Mouse (Mus musculus) hindbrain, embryonic 14.5 days (tissue): ENCODE results near the gene Gm13287. TPM values are rescaled to one million over a fixed set of nuclear protein-coding genes. Genes with fewer than 3 reads are reported as not detected.
"Not testable (repeated sequence)": the region's sequence is repeated elsewhere in the genome, so short reads cannot be mapped to it uniquely, and the experiment has no call there.

ENCODE experiments used
- ATAC-seq: fragments of 200-750 bp; cut with Nextera tagmentation; 2 replicates; pipeline ENCODE4 v1.8.0; 2017; ENCODE audit warnings: moderate number of reproducible peaks, mild to moderate bottlenecking, moderate TSS enrichment, moderate library complexity; ENCODE audit not compliant: low FRiP score
- DNase-seq: peaks from one replicate; pipeline ENCODE4 v3.0.0-alpha.2; 2015; ENCODE audit warnings: low spot score
- H3K27ac ChIP-seq: fragments of 300-500 bp; sonication (generic); 2 replicates; pipeline ENCODE4 v1.5.1; 2014; ENCODE audit warnings: mild to moderate bottlenecking, moderate library complexity
- H3K27me3 ChIP-seq: fragments of 300-500 bp; sonication (generic); 2 replicates; pipeline ENCODE4 v1.6.1; 2014; ENCODE audit warnings: mild to moderate bottlenecking, low read length, mixed read lengths; ENCODE audit not compliant: control insufficient read depth, insufficient read depth
- H3K36me3 ChIP-seq: fragments of 300-500 bp; sonication (generic); replicated peaks from 2 replicates; pipeline ENCODE4 v1.6.1; 2014; ENCODE audit not compliant: control insufficient read depth, insufficient read depth
- H3K4me1 ChIP-seq: fragments of 300-500 bp; sonication (generic); replicated peaks from 2 replicates; pipeline ENCODE4 v1.6.1; 2014; ENCODE audit warnings: antibody characterized with exemption, low read length, mixed read lengths; ENCODE audit not compliant: control insufficient read depth, insufficient read depth
- H3K4me2 ChIP-seq: fragments of 300-500 bp; sonication (generic); replicated peaks from 2 replicates; pipeline ENCODE4 v1.6.1; 2014; ENCODE audit warnings: mild to moderate bottlenecking, moderate library complexity
- H3K4me3 ChIP-seq: fragments of 300-500 bp; sonication (generic); replicated peaks from 2 replicates; pipeline ENCODE4 v1.5.1; 2014; ENCODE audit warnings: mild to moderate bottlenecking, low read length
- H3K9ac ChIP-seq: fragments of 300-500 bp; sonication (generic); 2 replicates; pipeline ENCODE4 v1.6.1; 2014
- H3K9me3 ChIP-seq: fragments of 300-500 bp; sonication (generic); 2 replicates; pipeline ENCODE4 v1.6.1; 2016; ENCODE audit warnings: low read length; ENCODE audit not compliant: control insufficient read depth
- WGBS: fragments of 180-500 bp; shearing (Covaris S2); extraction: QIAGEN DNeasy Blood & Tissue Kit; methylation state at CpG from one replicate; pipeline ENCODE4 v1.1.7; 2014; 5-methylcytosine and 5-hydroxymethylcytosine counted together
- polyA plus RNA-seq: library from polyadenylated mRNA; unstranded; fragments of >200 nt; fragmentation: Nextera tagmentation; extraction: Ambion mirVana; gene quantifications from 2 replicates; pipeline ENCODE4 v1.2.1, GENCODE M21; 2014

Gene Gm13287
- polyA plus RNA-seq, result not detected in 2 replicates

DNA sequence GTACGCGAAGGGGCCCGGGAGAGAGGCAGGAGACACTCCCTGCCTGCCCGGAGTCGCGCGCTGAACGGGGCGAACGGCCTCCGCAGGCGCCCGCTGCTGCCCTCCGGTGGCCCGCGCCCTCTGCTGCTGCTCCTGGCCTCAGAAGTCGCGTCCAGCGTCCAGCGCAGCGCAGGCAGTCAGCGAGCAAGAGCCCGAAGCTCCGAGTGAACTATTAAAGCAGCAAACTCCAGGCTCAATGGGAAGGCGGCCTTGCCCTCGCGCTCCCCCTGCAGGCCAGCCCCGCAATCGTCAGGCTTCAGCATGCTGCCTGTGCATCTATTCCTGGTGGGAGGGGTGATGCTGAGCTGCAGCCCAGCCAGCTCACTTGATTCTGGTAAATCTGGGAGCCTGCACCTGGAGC lies at the start of gene Gm13287:
Gene Gm13287 (plus strand): TSS at position 301 of the 400 bp plus-strand sequence.
- H3K4me1 ChIP-seq, H3K4me3 ChIP-seq, H3K9ac ChIP-seq, H3K4me2 ChIP-seq, H3K36me3 ChIP-seq, DNase-seq, H3K9me3 ChIP-seq, ATAC-seq, H3K27ac ChIP-seq, H3K27me3 ChIP-seq: not testable (repeated sequence)
- WGBS, result no CpG with 5 or more reads among the region's 29 CpGs

GRCm38 (mm10) chr4:88754818-88755340 lies 48.2 kb upstream of the Gm13287 start, which contains the start of gene Gm13271:
Gm13271 (plus strand) TSS chr4:88754868.
- not testable (repeated sequence) for H3K27ac ChIP-seq, DNase-seq, H3K4me1 ChIP-seq, H3K9me3 ChIP-seq, H3K27me3 ChIP-seq, H3K4me3 ChIP-seq, ATAC-seq, H3K4me2 ChIP-seq, H3K9ac ChIP-seq, H3K36me3 ChIP-seq
- 83% methylated on average over 15 of the region's 15 CpGs for WGBS

DNA sequence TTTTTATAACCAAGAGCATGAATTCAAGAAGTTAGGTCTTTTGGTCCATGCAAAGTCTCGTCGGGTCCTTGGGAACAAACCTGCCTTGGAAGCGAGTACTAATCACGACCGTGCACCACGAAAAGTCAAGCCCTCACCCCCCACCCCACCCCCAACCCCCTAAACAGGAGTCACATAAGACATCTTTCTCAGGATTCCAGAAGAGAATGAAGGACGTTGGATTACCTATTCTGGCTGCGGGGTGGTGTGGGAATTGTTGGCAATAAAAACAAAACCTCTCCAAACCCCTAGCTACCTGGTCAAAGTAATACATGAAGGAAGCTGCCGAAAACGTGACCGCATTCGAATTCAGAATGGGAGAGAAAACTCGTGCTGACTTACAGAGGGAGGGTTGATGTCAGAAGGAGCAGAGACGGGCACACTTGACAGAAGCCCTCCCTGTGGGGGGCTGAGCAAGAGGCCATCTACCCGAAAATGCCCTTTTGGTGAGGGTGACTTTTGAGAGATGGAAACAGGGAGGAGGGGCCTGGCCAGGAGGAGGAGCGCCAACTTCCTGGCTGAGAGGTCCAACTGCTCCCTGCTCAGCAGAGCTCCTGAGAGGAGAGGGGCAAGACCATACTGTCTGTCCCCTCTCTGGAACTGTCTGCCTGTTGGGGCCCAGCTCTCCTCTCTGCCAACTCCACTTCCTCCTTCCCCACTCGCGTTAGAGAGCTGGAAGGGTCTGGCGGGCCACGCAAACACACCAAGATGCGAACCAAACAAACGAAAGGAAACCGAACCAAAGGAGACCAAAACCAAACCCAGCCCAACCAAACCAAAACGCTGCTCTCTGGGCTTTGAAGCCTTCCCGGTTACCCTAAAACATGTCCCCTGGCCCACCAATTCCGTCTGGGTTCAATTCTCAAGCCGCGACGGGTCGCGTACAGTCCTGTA lies 46.2 kb upstream of the Gm13287 start:
- Histone ChIP-seq H3K27ac (peak overlapping the region; percentile 70), H3K4me2 (peak overlapping the region; percentile 66), H3K9ac (peak overlapping the region; percentile 61), H3K4me3 (peak overlapping the region; percentile 35)
- H3K4me1 ChIP-seq, DNase-seq, ATAC-seq, H3K9me3 ChIP-seq, H3K27me3 ChIP-seq, H3K36me3 ChIP-seq: not testable (repeated sequence)
- WGBS, result 14% methylated on average over 28 of the region's 31 CpGs

GRCm38 (mm10) chr4:88757628-88758031 lies 45.4 kb upstream of the Gm13287 start:
- DNase-seq (peak; percentile 80), ATAC-seq (peak; percentile 100)
- H3K4me3 ChIP-seq, result peak overlapping the region; percentile 35
- 1% methylated on average over 19 of the region's 21 CpGs for WGBS
- not testable (repeated sequence) for H3K36me3 ChIP-seq, H3K4me1 ChIP-seq, H3K27me3 ChIP-seq, H3K9me3 ChIP-seq
- H3K9ac ChIP-seq, result peak overlapping the region; percentile 61
- peak overlapping the region; percentile 66 for H3K4me2 ChIP-seq
- peak overlapping the region; percentile 70 for H3K27ac ChIP-seq

DNA sequence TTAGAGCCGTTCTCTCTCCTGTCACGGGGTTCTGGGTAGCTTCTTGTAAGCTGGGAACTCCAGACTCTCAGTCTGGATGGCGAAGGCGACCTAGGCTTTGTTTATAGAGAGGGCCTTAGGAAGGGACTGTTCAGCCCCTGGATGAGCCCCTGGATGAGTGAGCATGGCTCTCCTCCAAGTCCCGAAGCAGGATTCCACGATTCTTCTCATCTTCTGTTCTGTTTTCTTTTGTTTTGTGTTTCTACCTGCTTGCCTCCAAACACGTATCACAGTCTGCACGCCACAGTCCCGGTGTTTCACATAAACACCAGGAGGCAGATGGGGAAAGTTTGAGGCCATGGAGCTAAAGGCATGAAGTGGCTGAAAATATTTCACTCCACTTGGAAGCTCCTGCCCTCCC lies 44.3 kb upstream of the Gm13287 start:
- not testable (repeated sequence) for H3K9me3 ChIP-seq, H3K4me1 ChIP-seq, DNase-seq, H3K4me2 ChIP-seq, H3K27ac ChIP-seq, H3K4me3 ChIP-seq, H3K9ac ChIP-seq, H3K27me3 ChIP-seq, H3K36me3 ChIP-seq, ATAC-seq
- WGBS, result 83% methylated on average over 9 of the region's 9 CpGs

DNA sequence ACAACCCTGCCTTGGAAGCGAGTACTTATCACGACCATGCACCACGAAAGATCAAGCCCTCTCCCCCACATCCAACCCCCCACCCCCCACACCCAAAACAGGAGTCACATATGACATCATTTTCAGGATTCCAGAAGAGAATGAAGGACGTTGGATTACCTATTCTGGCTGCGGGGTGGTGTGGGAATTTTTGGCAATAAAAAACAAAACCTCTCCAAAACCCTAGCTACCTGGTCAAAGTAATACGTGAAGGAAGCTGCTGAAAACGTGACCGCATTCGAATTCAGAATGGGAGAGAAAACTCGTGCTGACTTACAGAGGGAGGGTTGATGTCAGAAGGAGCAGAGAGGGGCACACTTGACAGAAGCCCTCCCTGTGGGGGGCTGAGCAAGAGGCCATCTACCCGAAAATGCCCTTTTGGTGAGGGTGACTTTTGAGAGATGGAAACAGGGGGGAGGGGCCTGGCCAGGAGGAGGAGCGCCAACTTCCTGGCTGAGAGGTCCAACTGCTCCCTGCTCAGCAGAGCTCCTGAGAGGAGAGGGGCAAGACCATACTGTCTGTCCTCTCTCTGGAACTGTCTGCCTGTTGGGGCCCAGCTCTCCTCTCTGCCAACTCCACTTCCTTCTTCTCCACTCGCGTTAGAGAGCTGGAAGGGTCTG lies 43.3 kb upstream of the Gm13287 start, which contains the start of gene Gm13283:
Gene Gm13283 (plus strand): TSS at position 510 of the 659 bp plus-strand sequence.
- 26% methylated on average over 7 of the region's 14 CpGs for WGBS
- H3K9me3 ChIP-seq, H3K27ac ChIP-seq, DNase-seq, ATAC-seq, H3K4me1 ChIP-seq, H3K27me3 ChIP-seq, H3K9ac ChIP-seq, H3K36me3 ChIP-seq: not testable (repeated sequence)
- H3K4me3 ChIP-seq, result peak within 1 kb of the TSS; percentile 22
- H3K4me2 ChIP-seq, result peak within 1 kb of the TSS; percentile 60

DNA sequence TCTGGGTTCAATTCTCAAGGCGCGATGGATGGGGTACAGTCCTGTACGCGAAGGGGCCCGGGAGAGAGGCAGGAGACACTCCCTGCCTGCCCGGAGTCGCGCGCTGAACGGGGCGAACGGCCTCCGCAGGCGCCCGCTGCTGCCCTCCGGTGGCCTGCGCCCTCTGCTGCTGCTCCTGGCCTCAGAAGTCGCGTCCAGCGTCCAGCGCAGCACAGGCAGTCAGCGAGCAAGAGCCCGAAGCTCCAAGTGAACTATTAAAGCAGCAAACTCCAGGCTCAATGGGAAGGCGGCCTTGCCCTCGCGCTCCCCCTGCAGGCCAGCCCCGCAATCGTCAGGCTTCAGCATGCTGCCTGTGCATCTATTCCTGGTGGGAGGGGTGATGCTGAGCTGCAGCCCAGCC lies 42.6 kb upstream of the Gm13287 start:
- ATAC-seq, H3K36me3 ChIP-seq, H3K27me3 ChIP-seq, H3K4me1 ChIP-seq, H3K9me3 ChIP-seq, H3K9ac ChIP-seq, H3K27ac ChIP-seq: not testable (repeated sequence)
- DNase-seq, result peak; percentile 47
- 0% methylated on average over 14 of the region's 28 CpGs for WGBS
- peak overlapping the region; percentile 60 for H3K4me2 ChIP-seq
- H3K4me3 ChIP-seq, result peak overlapping the region; percentile 22

GRCm38 (mm10) chr4:88761776-88762175 lies 41.3 kb upstream of the Gm13287 start:
- not testable (repeated sequence) for H3K9ac ChIP-seq, H3K27ac ChIP-seq, H3K4me1 ChIP-seq, H3K4me3 ChIP-seq, ATAC-seq, DNase-seq, H3K36me3 ChIP-seq, H3K27me3 ChIP-seq, H3K9me3 ChIP-seq, H3K4me2 ChIP-seq
- 80% methylated on average over 6 of the region's 8 CpGs for WGBS

DNA sequence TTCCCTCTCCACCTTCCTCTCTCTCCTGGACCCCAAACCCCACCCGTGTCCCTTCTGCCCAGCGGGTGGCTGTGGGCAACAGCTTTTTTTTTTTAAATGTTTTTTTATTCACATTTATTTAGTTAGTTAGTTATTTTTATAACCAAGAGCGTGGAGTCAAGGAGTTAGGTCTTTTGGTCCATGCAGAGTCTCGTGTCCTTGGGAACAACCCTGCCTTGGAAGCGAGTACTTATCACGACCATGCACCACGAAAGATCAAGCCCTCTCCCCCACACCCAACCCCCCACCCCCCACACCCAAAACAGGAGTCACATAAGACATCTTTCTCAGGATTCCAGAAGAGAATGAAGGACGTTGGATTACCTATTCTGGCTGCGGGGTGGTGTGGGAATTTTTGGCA lies 40.7 kb upstream of the Gm13287 start:
- H3K9ac ChIP-seq, H3K27me3 ChIP-seq, ATAC-seq, H3K4me2 ChIP-seq, H3K4me1 ChIP-seq, H3K4me3 ChIP-seq, DNase-seq, H3K9me3 ChIP-seq, H3K36me3 ChIP-seq, H3K27ac ChIP-seq: not testable (repeated sequence)
- WGBS, result 55% methylated on average over 9 of the region's 9 CpGs
